Mouse (Mus musculus): ENCODE results near the gene Prnp. TPM values are rescaled to one million over a fixed set of nuclear protein-coding genes. Genes with fewer than 3 reads are reported as not detected.

The Prnp gene
- total RNA-seq, 2 experiments from 2014 or later, result 127 to 135 TPM

Other genes with a start within 250 kb of the Prnp start
- gene Erv3, start 50.2 kb upstream of the Prnp start, total RNA-seq (2021), result not detected
- under 1 TPM; 0.42 to 0.64 TPM for gene Prn, start within 50 bp of the Prnp start, total RNA-seq (2021)
- gene Prnd, start 40.9 kb downstream of the Prnp start, total RNA-seq (2021), result 1 to 10 TPM in 1 of 2 experiments, not detected in 1; 1.7 TPM
- gene Rassf2, start 120.3 kb downstream of the Prnp start, total RNA-seq (2021), result 10 to 100 TPM in 1 of 2 experiments, 1 to 10 TPM in 1; 7.7 to 11.7 TPM
- gene Slc23a2, start 235.2 kb downstream of the Prnp start, total RNA-seq (2021), result 10 to 100 TPM; 12.4 to 14.9 TPM